Mouse (Mus musculus) spleen, postnatal 36 days (tissue): ENCODE results near the gene Rhod.

Experiments
- DNase-seq, 2 experiments: peaks; one replicate each; pipeline ENCODE4 v3.0.0; 2022; ENCODE audit warnings: low spot score in 2 of 2, mixed read lengths in 1 of 2

The Rhod gene

GRCm38 (mm10) chr19:4450666-4451065, 11.4 kb upstream of the Rhod start:
- no peak for DNase-seq

- DNase-seq, result no peak
Measured at GRCm38 (mm10) chr19:4449230-4449629, 10.0 kb upstream of the Rhod start.

- no peak for DNase-seq
Measured at GRCm38 (mm10) chr19:4447445-4447844, 8.2 kb upstream of the Rhod start.

GRCm38 (mm10) chr19:4446661-4447420, 7.6 kb upstream of the Rhod start:
- DNase-seq, result no peak

- DNase-seq, result peak in 1 of 2 experiments; percentile 46
Measured at GRCm38 (mm10) chr19:4442408-4442807, 3.2 kb upstream of the Rhod start.

- DNase-seq, result peak; percentile 9 to 21
Measured at GRCm38 (mm10) chr19:4441621-4442161, 2.5 kb upstream of the Rhod start.

GRCm38 (mm10) chr19:4441090-4441591, 1.9 kb upstream of the Rhod start:
- peak in 1 of 2 experiments; percentile 33 for DNase-seq

GRCm38 (mm10) chr19:4440222-4440621, 990 bp upstream of the Rhod start:
- no peak for DNase-seq

GRCm38 (mm10) chr19:4438791-4439160, 456 bp downstream of the Rhod start:
- DNase-seq, result no peak

GRCm38 (mm10) chr19:4437886-4438285, 1.3 kb downstream of the Rhod start:
- DNase-seq, result peak in 1 of 2 experiments; percentile 13

- no peak for DNase-seq
Measured at GRCm38 (mm10) chr19:4436254-4436653, 3.0 kb downstream of the Rhod start.

- DNase-seq, result no peak
Measured at GRCm38 (mm10) chr19:4434999-4435398, 4.2 kb downstream of the Rhod start.

- no peak for DNase-seq
Measured at GRCm38 (mm10) chr19:4433756-4434155, 5.5 kb downstream of the Rhod start.

GRCm38 (mm10) chr19:4430091-4430620, 9.1 kb downstream of the Rhod start:
- DNase-seq, result no peak

- peak in 1 of 2 experiments; percentile 17 for DNase-seq
Measured at GRCm38 (mm10) chr19:4425610-4426366, 13.4 kb downstream of the Rhod start.

- DNase-seq, result no peak
Measured at GRCm38 (mm10) chr19:4423021-4423420, 16.2 kb downstream of the Rhod start.

GRCm38 (mm10) chr19:4422581-4422980, 16.7 kb downstream of the Rhod start:
- no peak for DNase-seq

- no peak for DNase-seq
Measured at GRCm38 (mm10) chr19:4420153-4420910, 18.9 kb downstream of the Rhod start.

- no peak for DNase-seq
Measured at GRCm38 (mm10) chr19:4419711-4420110, 19.5 kb downstream of the Rhod start.

- DNase-seq, result no peak
Measured at GRCm38 (mm10) chr19:4417713-4418112, 21.5 kb downstream of the Rhod start.

- peak; percentile 65 to 72 for DNase-seq
Measured at GRCm38 (mm10) chr19:4417183-4417582, 22.0 kb downstream of the Rhod start.

GRCm38 (mm10) chr19:4414631-4415030, 24.6 kb downstream of the Rhod start:
- no peak for DNase-seq
